Mouse (Mus musculus) ES-Bruce4 (cell line): ENCODE measurements around the gene Tubgcp4.

Source experiments
- CTCF ChIP-seq: IDR thresholded peaks from one replicate; pipeline ENCODE4 v1.8.1; 2011; ENCODE audit warnings: low read depth, low read length
- EP300 ChIP-seq: IDR thresholded peaks from 2 replicates; pipeline ENCODE4 v1.6.1; 2011; ENCODE audit warnings: low read depth, low read length; ENCODE audit not compliant: insufficient read depth
- POLR2A ChIP-seq: IDR thresholded peaks from one replicate; pipeline ENCODE4 v1.8.1; 2011; ENCODE audit warnings: low read length; ENCODE audit not compliant: insufficient read depth

- TF ChIP-seq POLR2A, result no peak
- no peak for TF ChIP-seq EP300
- peak; percentile 10 for TF ChIP-seq CTCF
These were observed 17.4 kb upstream of the Tubgcp4 start for GRCm38 (mm10) chr2:121153100-121153499.
